Mouse (Mus musculus) hindbrain, embryonic 16.5 days (tissue): Measurements from ENCODE around the gene Rcsd1. TPM values are rescaled to one million over a fixed set of nuclear protein-coding genes. Genes with fewer than 3 reads are reported as not detected.

Source experiments
- ATAC-seq: fragments of 200-750 bp; cut with Nextera tagmentation; 2 replicates; pipeline ENCODE4 v1.8.0; 2017; ENCODE audit warnings: moderate TSS enrichment, moderate library complexity
- H3K27ac ChIP-seq: fragments of 300-500 bp; sonication (generic); 2 replicates; pipeline ENCODE4 v1.5.1; 2014; ENCODE audit warnings: low read depth, mild to moderate bottlenecking, control low read depth, low read length, moderate library complexity
- H3K27me3 ChIP-seq: fragments of 300-500 bp; sonication (generic); replicated peaks from 2 replicates; pipeline ENCODE4 v1.6.1; 2014; ENCODE audit warnings: low read length; ENCODE audit not compliant: control insufficient read depth, insufficient read depth
- H3K36me3 ChIP-seq: fragments of 300-500 bp; sonication (generic); 2 replicates; pipeline ENCODE4 v1.6.1; 2014; ENCODE audit warnings: mild to moderate bottlenecking, low read length, moderate library complexity, mixed read lengths; ENCODE audit not compliant: control insufficient read depth, insufficient read depth
- H3K4me1 ChIP-seq: fragments of 300-500 bp; sonication (generic); 2 replicates; pipeline ENCODE4 v1.6.1; 2014; ENCODE audit warnings: low read depth, low read length; ENCODE audit not compliant: control insufficient read depth, insufficient read depth
- H3K4me2 ChIP-seq: fragments of 300-500 bp; sonication (generic); 2 replicates; pipeline ENCODE4 v1.6.1; 2014; ENCODE audit warnings: mild to moderate bottlenecking, low read length, control low read depth, moderate library complexity
- H3K4me3 ChIP-seq: fragments of 300-500 bp; sonication (generic); 2 replicates; pipeline ENCODE4 v1.5.1; 2014; ENCODE audit warnings: mild to moderate bottlenecking, low read length, control low read depth, moderate library complexity
- H3K9ac ChIP-seq: fragments of 300-500 bp; sonication (generic); 2 replicates; pipeline ENCODE4 v1.6.1; 2014; ENCODE audit warnings: low read depth, mild to moderate bottlenecking, control low read depth, low read length, moderate library complexity
- H3K9me3 ChIP-seq: fragments of 300-500 bp; sonication (generic); 2 replicates; pipeline ENCODE4 v1.6.1; 2014; ENCODE audit warnings: mild to moderate bottlenecking, low read length, moderate library complexity; ENCODE audit not compliant: control insufficient read depth
- WGBS: fragments of 180-500 bp; shearing (Covaris S2); extraction: QIAGEN DNeasy Blood & Tissue Kit; methylation state at CpG from one replicate; pipeline ENCODE4 v1.1.7; 2014; 5-methylcytosine and 5-hydroxymethylcytosine counted together
- polyA plus RNA-seq: library from polyadenylated mRNA; unstranded; fragments of >200 nt; fragmentation: Nextera tagmentation; extraction: Ambion mirVana; gene quantifications from 2 replicates; pipeline ENCODE4 v1.2.1, GENCODE M21; 2015

The Rcsd1 gene
- polyA plus RNA-seq, 1 experiment from 2014 or later = 9.5 TPM

DNA sequence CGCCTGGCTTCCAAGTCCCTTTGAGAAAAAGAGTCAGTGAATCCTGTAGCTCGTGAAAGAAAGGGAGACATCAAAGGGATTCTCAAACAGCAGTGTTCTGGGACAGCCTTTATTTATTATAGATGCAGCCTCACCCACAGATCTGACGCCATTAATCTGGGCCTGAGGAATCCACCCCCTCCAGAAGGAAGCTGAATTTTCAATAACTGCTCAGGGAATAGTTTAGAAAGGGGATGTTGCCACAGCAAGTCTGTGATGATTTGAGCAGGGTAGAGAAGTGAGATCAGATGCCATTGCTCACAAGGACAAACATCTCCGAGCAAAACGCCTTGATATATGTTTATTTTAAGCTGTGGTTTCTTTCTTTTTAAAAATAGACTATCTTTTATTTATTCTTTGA is 27.9 kb upstream of the Rcsd1 start:
- Histone ChIP-seq H3K9me3 (no peaks in the 10 kb centered on the region), H3K27me3 (no peaks in the 10 kb centered on the region), H3K9ac (no peak overlapping the region), H3K4me3 (no peak overlapping the region), H3K36me3 (no peaks in the 10 kb centered on the region), H3K27ac (no peak overlapping the region), H3K4me1 (no peaks in the 10 kb centered on the region), H3K4me2 (no peak overlapping the region)
- ATAC-seq = no peak
- 52% methylated on average over 5 of the region's 5 CpGs for WGBS

DNA sequence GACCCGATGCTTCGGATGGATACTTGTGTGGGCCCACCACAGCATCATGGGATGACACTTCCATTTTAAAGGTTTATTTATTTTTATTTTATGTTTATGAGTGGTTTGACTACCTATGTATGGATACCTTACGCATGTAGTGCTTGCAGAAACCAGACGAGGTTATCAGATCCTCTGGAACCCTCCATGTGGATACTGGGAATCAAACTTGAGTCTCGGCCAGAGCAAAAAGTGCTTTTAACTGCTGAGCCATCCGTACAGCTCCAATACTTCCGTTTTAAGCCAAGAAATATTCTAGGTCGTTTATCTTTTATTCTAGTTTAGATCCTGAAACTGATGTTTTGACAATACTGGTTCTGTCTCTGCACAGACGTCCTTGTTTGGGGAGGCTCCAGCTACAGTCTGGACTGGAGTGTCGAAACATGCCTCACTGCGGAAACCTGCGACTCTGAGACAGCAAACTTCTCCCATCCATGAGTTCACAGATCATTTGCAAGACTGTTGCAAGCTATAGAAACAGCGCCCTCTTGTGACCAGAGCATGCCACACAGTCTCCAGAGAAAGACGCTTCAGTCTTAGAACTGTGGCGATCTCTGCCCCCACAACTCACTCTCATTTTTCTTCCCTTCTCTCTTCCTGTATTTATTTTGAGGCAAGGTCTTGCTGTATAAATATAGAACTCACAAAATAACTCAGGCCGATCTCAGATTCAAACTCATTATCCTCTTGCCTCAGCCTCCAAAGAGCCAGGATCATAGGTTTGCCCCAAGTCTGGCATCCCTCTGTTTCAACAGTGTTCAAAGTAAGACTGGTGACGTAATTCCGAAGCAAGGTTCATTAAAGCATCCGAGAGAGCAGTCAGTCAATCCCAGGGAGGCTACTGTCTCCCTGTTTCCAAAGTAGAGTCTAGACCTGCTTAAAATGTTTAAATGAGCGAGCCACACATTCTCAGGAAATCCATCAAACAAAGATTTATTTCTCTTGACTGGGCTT is 26.6 kb upstream of the Rcsd1 start:
- Histone ChIP-seq H3K27ac (no peak overlapping the region), H3K4me1 (no peaks in the 10 kb centered on the region), H3K4me3 (no peak overlapping the region), H3K27me3 (no peaks in the 10 kb centered on the region), H3K9me3 (no peaks in the 10 kb centered on the region), H3K36me3 (no peaks in the 10 kb centered on the region), H3K9ac (no peak overlapping the region), H3K4me2 (no peak overlapping the region)
- WGBS = 36% methylated on average over 20 of the region's 20 CpGs
- ATAC-seq = peak; percentile 90

DNA sequence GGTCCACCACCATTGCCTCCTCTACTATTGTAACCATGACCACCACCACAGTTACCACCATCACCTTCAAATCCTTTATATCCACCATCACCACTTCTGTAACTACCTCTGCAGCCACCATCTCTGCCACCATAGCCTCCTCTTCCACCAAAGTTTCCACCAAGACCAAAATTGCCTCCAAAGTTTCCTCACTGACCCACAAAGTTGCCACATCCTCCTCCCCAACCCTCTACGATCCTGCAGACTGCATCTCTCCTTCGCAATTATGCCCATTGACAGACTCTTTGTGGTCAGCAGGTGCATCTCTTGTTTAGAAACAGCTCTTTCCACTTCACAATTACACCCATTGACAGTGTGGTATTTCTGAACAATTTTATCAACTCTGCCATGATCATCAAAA is 25.3 kb upstream of the Rcsd1 start:
- no peak overlapping the region for H3K4me3 ChIP-seq
- no peak overlapping the region for H3K27ac ChIP-seq
- no peak overlapping the region for H3K4me2 ChIP-seq
- ATAC-seq = no peak
- H3K4me1 ChIP-seq = no peaks in the 10 kb centered on the region
- WGBS = 94% methylated on average over 2 of the region's 2 CpGs
- no peaks in the 10 kb centered on the region for H3K36me3 ChIP-seq
- H3K9ac ChIP-seq = no peak overlapping the region
- no peaks in the 10 kb centered on the region for H3K27me3 ChIP-seq
- H3K9me3 ChIP-seq = no peaks in the 10 kb centered on the region

GRCm38 (mm10) chr1:165731553-165731952 is 22.0 kb upstream of the Rcsd1 start:
- no peak overlapping the region for H3K27ac ChIP-seq
- no peak overlapping the region for H3K9ac ChIP-seq
- 70% methylated on average over 6 of the region's 6 CpGs for WGBS
- no peaks in the 10 kb centered on the region for H3K36me3 ChIP-seq
- H3K27me3 ChIP-seq = no peaks in the 10 kb centered on the region
- H3K4me3 ChIP-seq = no peak overlapping the region
- H3K4me2 ChIP-seq = no peak overlapping the region
- H3K9me3 ChIP-seq = no peaks in the 10 kb centered on the region
- no peaks in the 10 kb centered on the region for H3K4me1 ChIP-seq
- ATAC-seq = no peak

- no peaks in the 10 kb centered on the region for H3K4me1 ChIP-seq
- WGBS = 63% methylated on average over 1 of the region's 1 CpGs
- H3K9me3 ChIP-seq = no peaks in the 10 kb centered on the region
- H3K4me3 ChIP-seq = no peak overlapping the region
- H3K27ac ChIP-seq = no peak overlapping the region
- ATAC-seq = no peak
- no peaks in the 10 kb centered on the region for H3K27me3 ChIP-seq
- H3K4me2 ChIP-seq = no peak overlapping the region
- H3K36me3 ChIP-seq = no peaks in the 10 kb centered on the region
- H3K9ac ChIP-seq = no peak overlapping the region
These were observed 20.6 kb upstream of the Rcsd1 start for GRCm38 (mm10) chr1:165730129-165730528.

DNA sequence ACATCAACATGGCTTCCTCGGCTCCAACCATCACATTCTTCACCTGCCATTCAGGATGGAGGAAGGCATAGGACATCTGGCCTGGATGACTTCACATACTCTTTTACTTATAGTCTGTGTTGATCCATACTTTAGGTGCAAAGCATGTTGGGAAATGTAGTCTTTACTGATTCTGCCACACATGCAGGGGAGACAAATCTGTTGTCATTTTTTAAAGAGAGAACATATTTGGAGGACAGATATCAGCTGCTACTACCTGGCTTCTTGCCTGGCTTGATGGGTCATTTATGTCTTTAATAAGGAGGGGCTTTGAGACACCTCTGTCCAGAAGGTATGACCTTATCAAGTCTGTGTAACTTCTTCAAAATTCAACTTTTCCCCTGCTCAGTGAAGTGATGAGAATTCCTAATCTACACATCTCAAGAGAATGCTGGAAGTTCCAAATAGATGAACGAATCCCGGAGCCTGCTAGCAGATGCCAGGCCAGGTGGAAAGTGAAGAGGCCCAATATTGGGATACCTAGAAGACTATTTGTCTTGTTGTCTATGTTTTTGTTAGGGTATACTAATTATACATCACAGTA is 18.6 kb upstream of the Rcsd1 start:
- no peak overlapping the region for H3K4me3 ChIP-seq
- WGBS = 94% methylated on average over 3 of the region's 3 CpGs
- H3K27ac ChIP-seq = no peak overlapping the region
- ATAC-seq = no peak
- no peak overlapping the region for H3K9ac ChIP-seq
- H3K27me3 ChIP-seq = no peaks in the 10 kb centered on the region
- H3K36me3 ChIP-seq = no peaks in the 10 kb centered on the region
- no peak overlapping the region for H3K4me2 ChIP-seq
- no peaks in the 10 kb centered on the region for H3K9me3 ChIP-seq
- H3K4me1 ChIP-seq = no peaks in the 10 kb centered on the region

DNA sequence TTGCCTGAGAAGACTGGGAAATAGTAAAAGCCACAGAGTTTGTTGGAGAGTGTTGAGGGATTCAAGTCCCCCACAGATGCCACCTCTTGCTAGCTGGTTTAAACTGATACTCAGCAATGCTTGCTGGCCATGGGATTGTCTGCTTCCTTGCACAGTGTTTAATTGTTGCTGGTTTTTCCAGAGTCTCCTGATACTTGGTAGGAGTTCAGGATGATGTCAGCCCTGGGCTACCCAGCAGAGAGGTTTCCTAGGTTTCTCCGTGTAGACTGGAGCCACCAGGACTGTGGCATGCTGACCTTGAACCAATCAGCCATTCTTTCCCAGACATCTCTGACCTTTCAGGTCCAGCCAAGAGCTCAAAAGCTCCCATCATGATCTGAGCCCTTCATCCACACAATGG is 17.4 kb upstream of the Rcsd1 start:
- Histone ChIP-seq H3K36me3 (no peaks in the 10 kb centered on the region), H3K27ac (no peak overlapping the region), H3K9ac (no peak overlapping the region), H3K4me3 (no peak overlapping the region), H3K4me2 (no peak overlapping the region), H3K27me3 (no peaks in the 10 kb centered on the region), H3K4me1 (no peaks in the 10 kb centered on the region), H3K9me3 (no peaks in the 10 kb centered on the region)
- 33% methylated on average over 1 of the region's 1 CpGs for WGBS
- peak; percentile 48; the same call in 1 of the 2 replicates for ATAC-seq

- Histone ChIP-seq H3K9ac (no peak overlapping the region), H3K27ac (no peak overlapping the region)
- WGBS = 77% methylated on average over 4 of the region's 4 CpGs
These were observed 15.6 kb upstream of the Rcsd1 start for GRCm38 (mm10) chr1:165725039-165725644.

More at GRCm38 (mm10) chr1:165725039-165725644, 15.6 kb upstream of the Rcsd1 start:
- H3K36me3 ChIP-seq = no peaks in the 10 kb centered on the region
- H3K4me2 ChIP-seq = no peak overlapping the region
- H3K27me3 ChIP-seq = no peaks in the 10 kb centered on the region
- H3K4me1 ChIP-seq = no peaks in the 10 kb centered on the region
- no peaks in the 10 kb centered on the region for H3K9me3 ChIP-seq
- no peak overlapping the region for H3K4me3 ChIP-seq
- no peak for ATAC-seq
